In the genomic region with DNA sequence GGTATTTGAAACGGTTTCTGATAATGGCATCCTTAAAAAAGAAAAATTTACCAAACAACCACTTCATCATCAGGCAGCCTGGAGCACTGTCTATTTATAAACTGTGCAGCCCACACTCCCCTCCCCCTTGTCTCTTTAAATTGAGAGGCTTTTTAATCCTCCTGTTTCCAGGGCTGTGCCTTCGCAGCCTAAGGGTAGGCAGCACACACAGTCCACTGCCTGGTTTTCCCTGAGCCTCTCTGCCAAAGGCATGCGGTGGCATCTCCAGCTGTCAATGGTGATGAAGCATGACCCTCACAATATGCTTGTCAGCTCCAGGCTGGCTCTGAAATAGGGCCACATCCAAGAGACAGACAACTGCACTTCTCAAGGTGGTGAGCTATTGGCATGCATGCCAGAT, we compare ENCODE assay signal across 15 mouse cellular contexts. TPM values are rescaled to one million over a fixed set of nuclear protein-coding genes. Genes with fewer than 3 reads are reported as not detected.
DNase-seq lines count a peak whose midpoint lies in the region; ATAC-seq lines count a peak whose summit lies in the region.
"Had no signal": no experiment of that assay in that cellular context is flagged by ENCODE, and none has a peak within 500 bp of the region (broad histone marks: within the 10 kb centered on the region; RNA-seq: fewer than 3 reads in every experiment).

Gene Lnp1 (minus strand): TSS at position 39 of the 400 bp plus-strand sequence.

- no peak within 1 kb of the TSS for H3K9ac ChIP-seq in midbrain, embryonic 13.5 days (replicated peaks)
- H3K9ac ChIP-seq: liver, embryonic 14.5 days had no signal

- no peak within 1 kb of the TSS for H3K27ac ChIP-seq in midbrain, embryonic 13.5 days
- H3K27ac ChIP-seq: heart, embryonic 10.5 days; kidney, postnatal 0 days; liver, embryonic 14.5 days had no signal

- no peaks in the 10 kb centered on the region for H3K36me3 ChIP-seq in midbrain, embryonic 13.5 days
- H3K36me3 ChIP-seq: heart, embryonic 10.5 days had no signal

- H3K4me2 ChIP-seq in midbrain, embryonic 13.5 days (replicated peaks), result no peak within 1 kb of the TSS

- ATAC-seq in midbrain, embryonic 13.5 days, result peak; percentile 86

- H3K27me3 ChIP-seq in midbrain, embryonic 13.5 days, result no peaks in the 10 kb centered on the region

- 46% methylated on average over 3 of the region's 3 CpGs for WGBS in midbrain, embryonic 13.5 days

- intact Hi-C loops in left cerebral cortex, postnatal 4 days (cut with DNase I), result no loop called here

- H3K4me1 ChIP-seq in midbrain, embryonic 13.5 days (replicated peaks), result 0 out of 2 replicates have a peak, but pooled peaks cover 5% of the 10 kb centered on the region

- no peaks in the 10 kb centered on the region for H3K9me3 ChIP-seq in midbrain, embryonic 13.5 days
- H3K9me3 ChIP-seq: heart, embryonic 10.5 days had no signal

- no peak within 1 kb of the TSS for H3K4me3 ChIP-seq in midbrain, embryonic 13.5 days (replicated peaks)
- H3K4me3 ChIP-seq: erythroblast, embryonic 14.5 days; heart, embryonic 10.5 days had no signal

- peak; percentile 9 for DNase-seq in embryo, embryonic 10 days (ENCODE audit: low spot score)
- no peak for DNase-seq in embryo, embryonic 10.5 days (ENCODE audit: low spot score)
- DNase-seq in left cerebral cortex, postnatal 4 days, result peak; percentile 48
- no peak for DNase-seq in left cerebral cortex, adult 9 months (ENCODE audit: low spot score in 2 of 2)
- peak; percentile 33 for DNase-seq in retina, postnatal 7 days (ENCODE audit: low read depth, low spot score)
- DNase-seq in ovary, postnatal 10 days (ENCODE audit: low spot score), result no peak
- no peak for DNase-seq in thymus, postnatal 4 days
- DNase-seq: cerebellum, postnatal 36 days had no signal

RNA-seq across cellular contexts. Expression of gene Lnp1, which starts in this region (rescaled TPM):
- 1 to 10 TPM in 1 of 2 experiments, under 1 TPM in 1; 0.62 to 1.9 TPM for total RNA-seq in left cerebral cortex, postnatal 4 days (2021)
- 0.32 TPM in 1 of 2 replicates, not detected in the other for polyA plus RNA-seq in midbrain, embryonic 13.5 days (2015; fragmentation: Nextera tagmentation; extraction: Ambion mirVana)
- total RNA-seq: neutrophil, adult 5-6 weeks had no signal
- polyA plus RNA-seq: erythroblast, embryonic 14.5 days; kidney, postnatal 0 days; liver, embryonic 14.5 days; spleen, adult 2 months had no signal

Comparison
In these comparisons a context has a peak if more than half of its experiments do, and no peak if none do; other contexts are left out.
1. DNase-seq: peak in embryo, embryonic 10 days (single experiment), left cerebral cortex, postnatal 4 days (single experiment) and retina, postnatal 7 days (single experiment); none in embryo, embryonic 10.5 days (single experiment), left cerebral cortex, adult 9 months (0 of 2), ovary, postnatal 10 days (single experiment) and thymus, postnatal 4 days (single experiment).
2. Peak in ATAC-seq in midbrain, embryonic 13.5 days; RNA of the gene not detected or under 1 TPM.